Mouse (Mus musculus): ENCODE data around the gene Gse1. TPM values are rescaled to one million over a fixed set of nuclear protein-coding genes. Genes with fewer than 3 reads are reported as not detected.

The Gse1 gene
- polyA plus RNA-seq, 1 experiment, result 14.8 TPM

- Histone ChIP-seq H3K4me3 (ENCODE audit: insufficient read depth, low read depth, low read length) (no peak overlapping the region), H3K27me3 (replicated peaks; ENCODE audit: control insufficient read depth, insufficient read depth, low read length) (no peaks in the 10 kb centered on the region), H3K27ac (ENCODE audit: insufficient read depth, low read depth, low read length) (no peak overlapping the region), H3K36me3 (ENCODE audit: control insufficient read depth, insufficient read depth, low read length) (no peaks in the 10 kb centered on the region), H3K4me1 (ENCODE audit: control insufficient read depth, insufficient read depth, low read length) (peaks cover 13% of the 10 kb centered on the region)
- 80% methylated on average over 5 of the region's 5 CpGs for WGBS
- no peak for DNase-seq
- TF ChIP-seq POLR2A (IDR thresholded peaks at IDR 0.05; ENCODE audit: low read depth, low read length) (no peak), CTCF (conservative IDR thresholded peaks at IDR 0.05; ENCODE audit: insufficient read depth, insufficient read length, low read depth, low read length) (no peak)
Measured at GRCm38 (mm10) chr8:120191633-120192032, 36.6 kb upstream of the Gse1 start.

DNA sequence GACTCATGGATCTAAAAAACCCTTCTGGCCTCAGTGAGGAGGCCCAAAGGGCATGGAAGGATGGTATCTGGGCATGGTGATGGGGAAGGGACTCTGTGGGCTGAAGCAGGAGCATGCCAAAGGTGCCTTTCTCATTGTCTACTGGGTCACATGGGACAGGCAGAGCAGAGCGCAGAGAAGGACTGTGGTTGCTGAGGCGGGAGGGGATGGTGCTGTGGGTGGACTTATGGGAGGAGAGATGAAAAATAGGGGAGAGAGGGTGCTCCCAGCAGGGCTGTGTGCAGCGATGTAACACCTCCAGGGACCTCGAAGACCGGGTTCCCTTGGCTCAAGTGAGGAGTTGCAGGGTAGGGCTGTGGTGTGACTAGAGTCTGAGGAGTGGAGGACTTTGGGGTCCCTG is 36.1 kb upstream of the Gse1 start:
- TF ChIP-seq POLR2A (IDR thresholded peaks at IDR 0.05; ENCODE audit: low read depth, low read length) (no peak), CTCF (conservative IDR thresholded peaks at IDR 0.05; ENCODE audit: insufficient read depth, insufficient read length, low read depth, low read length) (no peak)
- Histone ChIP-seq H3K36me3 (ENCODE audit: control insufficient read depth, insufficient read depth, low read length) (no peaks in the 10 kb centered on the region), H3K4me3 (ENCODE audit: insufficient read depth, low read depth, low read length) (no peak overlapping the region), H3K4me1 (ENCODE audit: control insufficient read depth, insufficient read depth, low read length) (peaks cover 13% of the 10 kb centered on the region), H3K27me3 (replicated peaks; ENCODE audit: control insufficient read depth, insufficient read depth, low read length) (no peaks in the 10 kb centered on the region), H3K27ac (ENCODE audit: insufficient read depth, low read depth, low read length) (no peak overlapping the region)
- DNase-seq, result no peak
- WGBS, result over 99% methylated on average over 5 of the region's 5 CpGs

DNA sequence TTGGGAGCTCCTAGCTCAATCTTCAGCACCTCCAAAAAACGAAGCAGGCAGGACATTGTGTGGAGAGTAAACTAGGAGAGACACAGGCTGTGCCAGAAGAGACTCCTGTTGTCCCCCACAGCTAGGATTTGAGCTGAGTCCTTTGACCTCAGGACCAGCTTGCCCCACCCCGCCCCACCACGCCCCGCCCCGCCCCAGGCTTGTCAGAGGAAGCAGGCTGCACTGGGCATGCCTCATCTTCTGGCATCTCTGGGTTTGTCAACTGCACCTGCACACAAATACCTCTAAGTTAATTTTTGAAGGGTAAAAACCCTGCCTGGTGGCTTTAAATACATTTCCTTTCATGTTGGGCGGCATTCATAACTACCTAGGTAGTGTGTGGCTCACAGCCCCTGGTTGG is 26.9 kb upstream of the Gse1 start:
- no peak overlapping the region for H3K27ac ChIP-seq (ENCODE audit: insufficient read depth, low read depth, low read length)
- no peaks in the 10 kb centered on the region for H3K27me3 ChIP-seq (replicated peaks; ENCODE audit: control insufficient read depth, insufficient read depth, low read length)
- 87% methylated on average over 6 of the region's 6 CpGs for WGBS
- no peaks in the 10 kb centered on the region for H3K36me3 ChIP-seq (ENCODE audit: control insufficient read depth, insufficient read depth, low read length)
- DNase-seq, result no peak
- no peaks in the 10 kb centered on the region for H3K4me1 ChIP-seq (ENCODE audit: control insufficient read depth, insufficient read depth, low read length)
- TF ChIP-seq POLR2A (IDR thresholded peaks at IDR 0.05; ENCODE audit: low read depth, low read length), result no peak
- TF ChIP-seq CTCF (conservative IDR thresholded peaks at IDR 0.05; ENCODE audit: insufficient read depth, insufficient read length, low read depth, low read length), result no peak
- H3K4me3 ChIP-seq (ENCODE audit: insufficient read depth, low read depth, low read length), result no peak overlapping the region

GRCm38 (mm10) chr8:120202546-120202945 is 25.7 kb upstream of the Gse1 start:
- no peaks in the 10 kb centered on the region for H3K27me3 ChIP-seq (replicated peaks; ENCODE audit: control insufficient read depth, insufficient read depth, low read length)
- 68% methylated on average over 3 of the region's 3 CpGs for WGBS
- TF ChIP-seq CTCF (conservative IDR thresholded peaks at IDR 0.05; ENCODE audit: insufficient read depth, insufficient read length, low read depth, low read length) (no peak), POLR2A (IDR thresholded peaks at IDR 0.05; ENCODE audit: low read depth, low read length) (no peak)
- H3K4me1 ChIP-seq (ENCODE audit: control insufficient read depth, insufficient read depth, low read length), result no peaks in the 10 kb centered on the region
- H3K36me3 ChIP-seq (ENCODE audit: control insufficient read depth, insufficient read depth, low read length), result no peaks in the 10 kb centered on the region
- H3K4me3 ChIP-seq (ENCODE audit: insufficient read depth, low read depth, low read length), result no peak overlapping the region
- H3K27ac ChIP-seq (ENCODE audit: insufficient read depth, low read depth, low read length), result no peak overlapping the region
- no peak for DNase-seq

GRCm38 (mm10) chr8:120204736-120205360 is 23.4 kb upstream of the Gse1 start:
- no peak for TF ChIP-seq CTCF (conservative IDR thresholded peaks at IDR 0.05; ENCODE audit: insufficient read depth, insufficient read length, low read depth, low read length)
- no peak for TF ChIP-seq POLR2A (IDR thresholded peaks at IDR 0.05; ENCODE audit: low read depth, low read length)
- 68% methylated on average over 7 of the region's 7 CpGs for WGBS
- Histone ChIP-seq H3K27me3 (replicated peaks; ENCODE audit: control insufficient read depth, insufficient read depth, low read length) (no peaks in the 10 kb centered on the region), H3K4me1 (ENCODE audit: control insufficient read depth, insufficient read depth, low read length) (no peaks in the 10 kb centered on the region), H3K36me3 (ENCODE audit: control insufficient read depth, insufficient read depth, low read length) (no peaks in the 10 kb centered on the region), H3K4me3 (ENCODE audit: insufficient read depth, low read depth, low read length) (no peak overlapping the region), H3K27ac (ENCODE audit: insufficient read depth, low read depth, low read length) (no peak overlapping the region)
- DNase-seq, result peak; percentile 89

DNA sequence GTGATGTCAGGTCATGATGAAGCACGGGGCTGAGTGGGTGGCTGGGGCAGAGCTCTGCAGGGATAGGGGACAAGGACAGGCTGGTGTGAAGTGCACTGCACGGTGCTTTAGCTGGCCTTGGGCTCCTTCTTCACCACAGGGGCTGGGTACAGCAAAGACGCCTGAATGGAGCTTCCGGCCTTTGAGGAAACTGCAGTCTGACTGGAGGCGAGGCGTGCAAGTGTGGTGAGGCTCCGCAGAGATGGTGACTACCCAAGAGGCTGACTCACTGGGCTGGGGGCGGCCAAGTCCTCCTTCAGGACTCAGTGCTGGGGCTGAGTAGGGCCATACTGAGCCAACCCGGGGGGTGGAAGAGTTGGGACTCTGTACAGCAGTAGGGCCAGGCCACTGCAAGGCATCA is 22.3 kb upstream of the Gse1 start:
- no peak for DNase-seq
- WGBS, result 84% methylated on average over 9 of the region's 9 CpGs
- no peaks in the 10 kb centered on the region for H3K27me3 ChIP-seq (replicated peaks; ENCODE audit: control insufficient read depth, insufficient read depth, low read length)
- H3K27ac ChIP-seq (ENCODE audit: insufficient read depth, low read depth, low read length), result no peak overlapping the region
- no peaks in the 10 kb centered on the region for H3K36me3 ChIP-seq (ENCODE audit: control insufficient read depth, insufficient read depth, low read length)
- TF ChIP-seq CTCF (conservative IDR thresholded peaks at IDR 0.05; ENCODE audit: insufficient read depth, insufficient read length, low read depth, low read length) (no peak), POLR2A (IDR thresholded peaks at IDR 0.05; ENCODE audit: low read depth, low read length) (no peak)
- no peak overlapping the region for H3K4me3 ChIP-seq (ENCODE audit: insufficient read depth, low read depth, low read length)
- no peaks in the 10 kb centered on the region for H3K4me1 ChIP-seq (ENCODE audit: control insufficient read depth, insufficient read depth, low read length)

DNA sequence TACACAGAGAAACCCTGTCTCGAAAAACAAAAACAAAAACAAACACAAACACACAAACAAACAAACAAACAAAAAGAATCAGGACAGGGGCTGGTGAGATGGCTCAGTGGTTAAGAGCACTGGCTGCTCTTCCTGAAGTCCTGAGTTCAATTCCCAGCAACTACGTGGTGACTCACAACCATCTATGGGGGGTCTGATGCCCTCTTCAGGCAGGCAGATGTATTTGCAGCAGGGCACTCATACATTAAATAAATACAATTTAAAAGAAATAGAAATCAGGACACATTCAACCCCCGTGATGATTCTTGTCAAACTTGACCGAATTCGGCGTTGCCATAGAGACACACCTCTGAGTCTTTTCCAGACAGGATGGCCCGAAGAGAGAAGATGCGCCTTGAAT is 20.9 kb upstream of the Gse1 start:
- Histone ChIP-seq H3K4me1 (ENCODE audit: control insufficient read depth, insufficient read depth, low read length) (no peaks in the 10 kb centered on the region), H3K36me3 (ENCODE audit: control insufficient read depth, insufficient read depth, low read length) (no peaks in the 10 kb centered on the region), H3K27me3 (replicated peaks; ENCODE audit: control insufficient read depth, insufficient read depth, low read length) (no peaks in the 10 kb centered on the region), H3K27ac (ENCODE audit: insufficient read depth, low read depth, low read length) (no peak overlapping the region), H3K4me3 (ENCODE audit: insufficient read depth, low read depth, low read length) (no peak overlapping the region)
- no peak for DNase-seq
- TF ChIP-seq POLR2A (IDR thresholded peaks at IDR 0.05; ENCODE audit: low read depth, low read length), result no peak
- TF ChIP-seq CTCF (conservative IDR thresholded peaks at IDR 0.05; ENCODE audit: insufficient read depth, insufficient read length, low read depth, low read length), result peak; percentile 28; the same call in 1 of the 2 replicates
- 88% methylated on average over 8 of the region's 8 CpGs for WGBS

Measured in kidney, adult 2 months (tissue).